Mouse (Mus musculus) colon, adult 2 months (tissue): ENCODE data around the gene Msln. TPM values are rescaled to one million over a fixed set of nuclear protein-coding genes. Genes with fewer than 3 reads are reported as not detected.

Experiments
- polyA plus RNA-seq: library from polyadenylated mRNA; depleted of rRNA; stranded (reverse); fragments of >200 nt; gene quantifications from 2 replicates; pipeline ENCODE4 v1.2.3, GENCODE M21; 2012; rRNA removed

Msln gene
- polyA plus RNA-seq, result 5.1 and 8.6 TPM in 2 replicates

DNA sequence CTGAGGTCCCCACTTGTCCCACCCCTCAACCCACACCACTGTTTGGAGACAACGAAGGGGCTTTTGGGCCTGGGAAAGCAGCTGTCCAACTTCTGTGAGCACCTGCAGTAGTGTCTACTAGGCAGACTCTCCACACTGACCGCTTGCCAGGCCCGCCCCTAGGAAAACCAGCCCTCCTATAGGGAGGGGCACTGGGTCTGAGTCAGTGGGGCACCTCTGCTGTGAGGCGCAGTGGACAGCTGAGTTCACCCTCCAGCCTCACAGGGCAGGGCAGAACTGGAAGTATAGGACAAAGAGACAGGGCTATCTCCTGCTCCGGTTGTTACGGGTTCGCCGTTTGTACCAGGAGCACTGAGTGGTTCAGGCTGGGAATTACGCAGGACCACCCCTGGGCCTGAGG is at the start of gene Msln:
TSS of gene Msln (minus strand) at position 138 of the 400 bp plus-strand sequence.

DNA sequence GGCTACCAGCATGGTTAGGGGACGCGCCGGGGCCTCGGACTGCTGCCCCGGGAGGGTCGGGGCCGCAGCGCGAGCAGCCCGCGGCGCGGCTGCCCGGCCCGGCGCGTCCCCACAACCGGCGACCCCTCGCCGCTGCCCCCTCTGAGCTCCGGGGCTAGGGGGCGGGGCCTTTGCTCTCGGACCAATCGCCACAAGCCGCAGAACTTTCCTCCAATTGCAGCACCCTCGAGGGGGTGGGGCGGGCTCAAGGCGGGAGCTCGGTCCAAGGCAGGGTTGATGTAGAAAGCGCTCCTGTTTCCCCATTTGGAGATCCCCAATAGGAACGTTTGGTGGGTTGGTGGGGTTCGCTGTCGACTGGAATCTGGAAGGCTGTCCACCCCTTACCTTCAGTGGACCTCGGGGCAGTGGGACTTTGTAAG is 42.8 kb upstream of the Msln start, which contains the start of gene Metrn:
TSS of gene Metrn (minus strand) at position 186 of the 419 bp plus-strand sequence.

DNA sequence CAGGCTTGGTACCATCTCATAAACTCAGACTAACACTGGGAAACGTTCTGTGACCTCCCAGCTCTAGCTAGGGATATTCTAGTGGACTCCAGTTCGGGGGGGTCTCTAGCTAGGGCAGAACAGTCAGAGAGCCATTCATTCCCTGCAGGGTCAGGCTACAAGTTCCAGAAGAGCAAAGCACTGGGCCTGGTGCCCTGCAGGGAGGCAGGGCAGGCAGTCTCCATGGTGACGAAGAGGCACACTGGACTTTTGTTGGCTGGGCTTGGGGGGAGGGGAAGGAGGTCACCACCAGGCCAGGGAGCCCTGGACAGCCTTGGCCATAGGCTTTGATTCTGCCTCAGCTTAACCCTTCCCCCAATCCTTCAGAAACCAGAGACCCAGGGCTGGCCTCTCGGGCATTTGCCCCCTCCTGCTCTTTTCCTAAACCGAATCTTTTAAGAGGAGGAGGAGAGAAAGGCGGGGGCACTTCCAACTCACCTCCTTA is 41.5 kb upstream of the Msln start, which contains the start of gene AC134908.4:
TSS of gene AC134908.4 (minus strand) at position 51 of the 484 bp plus-strand sequence.

DNA sequence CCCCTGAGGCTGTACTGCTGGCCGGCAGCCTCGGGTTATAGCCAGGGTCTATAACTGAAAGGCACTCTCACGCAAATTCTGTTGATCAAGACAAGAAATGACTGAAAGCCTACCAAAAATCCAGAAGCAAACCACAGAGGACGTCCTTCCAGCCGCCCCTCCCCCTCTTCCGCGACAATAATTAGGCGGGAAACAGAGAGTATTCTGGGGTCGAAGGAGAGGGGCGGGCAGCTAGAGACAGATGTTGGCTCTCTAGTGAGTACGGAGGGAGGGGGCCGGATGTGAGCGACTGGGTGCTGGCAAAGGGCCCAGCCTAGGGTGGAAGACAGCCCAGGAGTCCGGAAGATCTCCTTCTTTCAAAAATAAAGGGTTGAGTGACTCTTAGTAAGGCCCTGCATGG is 38.4 kb upstream of the Msln start, which contains the start of gene Fam173a:
TSS of gene Fam173a (minus strand) at position 287 of the 400 bp plus-strand sequence.

DNA sequence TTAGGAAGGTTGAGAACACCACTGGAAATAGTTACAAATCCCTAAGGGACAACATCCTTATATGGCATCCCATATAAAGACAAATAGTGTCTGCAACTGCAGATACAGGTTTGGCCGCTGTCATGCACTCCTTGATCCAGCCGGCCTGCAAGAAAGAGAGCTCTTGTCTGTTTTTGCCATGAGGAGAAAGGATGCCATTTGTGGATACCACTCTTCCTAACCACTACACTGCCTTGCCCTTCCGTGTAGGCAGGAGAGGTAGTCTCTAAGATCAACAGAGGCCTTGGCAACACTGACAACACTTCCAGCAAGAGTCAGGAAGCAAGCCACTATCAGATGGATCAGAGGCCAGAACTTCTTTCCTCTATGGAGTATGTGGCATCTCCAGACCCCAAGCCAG is 32.1 kb upstream of the Msln start, which contains the start of gene Ccdc78:
TSS of gene Ccdc78 (plus strand) at position 301 of the 400 bp plus-strand sequence.

DNA sequence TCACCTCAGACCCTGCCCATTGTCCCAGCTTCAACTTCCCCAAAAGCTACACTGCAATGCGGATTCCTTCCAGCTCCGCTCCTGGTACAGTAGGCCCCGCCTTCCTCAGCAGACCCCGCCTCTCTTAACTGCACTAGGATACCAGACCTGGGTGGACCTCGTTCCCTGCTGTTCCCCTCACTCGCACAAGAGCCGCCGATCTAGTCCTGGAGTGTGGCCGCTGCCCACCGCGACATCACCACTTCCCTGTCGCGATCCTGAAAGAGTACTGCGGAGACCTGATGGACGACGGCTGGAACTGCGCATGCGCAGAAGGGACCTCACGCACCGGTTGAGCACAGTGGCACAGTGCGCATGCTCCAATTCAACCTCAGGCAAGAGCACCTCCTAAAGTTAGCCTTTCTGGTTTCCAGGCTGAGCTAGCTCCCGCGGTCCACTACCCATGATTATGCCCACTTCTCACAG is 31.1 kb upstream of the Msln start, which contains the start of gene Haghl:
TSS of gene Haghl (minus strand) at position 393 of the 465 bp plus-strand sequence.

DNA sequence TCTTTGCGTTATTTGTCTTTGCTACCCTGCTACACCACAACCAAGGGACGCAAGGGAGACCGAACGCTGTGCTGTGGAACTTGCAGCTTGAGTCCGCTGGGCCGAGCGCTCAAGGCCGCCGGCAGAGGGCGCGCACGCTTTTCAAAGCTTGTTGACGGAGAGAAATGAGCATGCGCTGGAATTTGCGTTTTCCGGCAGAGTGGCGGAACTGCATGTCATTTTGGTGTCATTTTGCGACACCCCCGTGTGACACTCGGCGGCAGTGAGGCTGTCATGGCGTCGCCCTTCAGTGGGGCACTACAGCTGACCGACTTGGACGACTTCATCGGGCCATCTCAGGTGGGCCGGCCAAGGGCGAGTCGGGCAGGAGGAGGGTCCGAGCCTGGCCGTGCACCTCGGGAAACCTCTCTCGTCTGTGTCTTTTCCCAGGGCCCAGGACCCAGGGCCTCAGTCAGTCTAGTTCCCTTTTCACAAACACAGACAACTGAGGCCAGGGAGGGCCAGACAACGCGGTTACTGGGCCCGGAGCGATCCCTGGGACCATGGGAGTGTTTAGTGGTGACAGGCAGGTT is 19.5 kb upstream of the Msln start, which contains the start of gene Narfl:
TSS of gene Narfl (plus strand) at position 228 of the 572 bp plus-strand sequence.

DNA sequence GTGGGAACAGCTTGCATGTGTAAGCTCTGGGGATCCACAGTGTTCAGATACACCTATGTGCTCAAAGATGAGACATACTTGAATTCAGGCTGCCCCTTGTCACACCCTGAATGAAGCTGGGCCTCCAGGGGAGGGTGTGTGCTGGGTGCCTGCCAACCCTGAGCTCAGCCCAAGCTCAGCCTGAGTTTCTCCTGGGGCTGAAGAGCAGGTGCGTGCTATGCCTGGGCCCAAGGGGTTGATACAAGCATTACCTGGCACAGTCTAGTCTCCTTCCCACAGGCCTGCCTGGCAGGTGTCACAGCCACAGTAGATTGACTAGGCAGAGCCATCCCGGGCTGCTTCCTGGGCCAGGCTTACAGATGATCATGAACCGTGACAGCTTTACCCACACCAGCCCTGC is 18.4 kb downstream of the Msln start, which contains the start of gene Mslnl:
TSS of gene Mslnl (plus strand) at position 298 of the 400 bp plus-strand sequence.

DNA sequence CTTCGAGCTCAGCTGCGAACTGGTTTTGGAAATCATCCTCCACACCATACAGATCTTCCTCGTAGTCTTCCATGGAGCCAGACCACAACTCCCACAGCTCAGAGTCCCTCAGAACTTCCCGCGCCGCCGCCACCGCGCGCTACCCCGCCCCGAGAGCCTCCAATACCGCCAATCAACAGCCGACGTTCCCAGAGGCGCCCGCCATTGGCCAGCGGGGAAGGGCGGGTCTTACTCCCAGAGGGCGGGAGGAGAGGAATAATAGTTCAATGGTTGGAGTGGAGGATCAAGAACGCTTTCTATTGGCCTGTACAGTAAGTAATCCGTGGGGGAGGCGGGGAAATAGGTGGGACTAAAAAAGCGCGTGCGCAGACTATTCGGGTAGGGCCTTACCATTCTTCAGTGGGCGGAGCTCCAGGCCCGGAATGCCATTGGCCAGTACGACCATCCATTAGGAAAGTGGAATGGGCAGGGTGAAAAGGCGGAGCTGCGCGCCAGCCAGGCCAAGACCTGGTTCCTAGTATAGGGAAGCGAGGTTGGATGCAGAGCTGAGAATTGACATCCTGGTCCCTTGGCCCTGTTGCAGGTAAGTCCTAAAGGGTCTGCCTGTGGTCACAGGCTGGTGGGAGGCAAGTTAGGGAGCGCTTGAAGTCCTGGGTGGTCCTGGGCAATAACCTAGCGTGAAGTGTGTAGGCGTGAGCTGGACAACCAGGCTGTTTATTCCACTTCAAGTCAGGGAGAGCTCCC is 26.7 kb downstream of the Msln start, which contains the start of the genes Chtf18 and Rpusd1:
TSS of gene Chtf18 (minus strand) at position 155 of the 744 bp plus-strand sequence.
TSS of gene Rpusd1 (plus strand) at position 406 of the 744 bp plus-strand sequence.

DNA sequence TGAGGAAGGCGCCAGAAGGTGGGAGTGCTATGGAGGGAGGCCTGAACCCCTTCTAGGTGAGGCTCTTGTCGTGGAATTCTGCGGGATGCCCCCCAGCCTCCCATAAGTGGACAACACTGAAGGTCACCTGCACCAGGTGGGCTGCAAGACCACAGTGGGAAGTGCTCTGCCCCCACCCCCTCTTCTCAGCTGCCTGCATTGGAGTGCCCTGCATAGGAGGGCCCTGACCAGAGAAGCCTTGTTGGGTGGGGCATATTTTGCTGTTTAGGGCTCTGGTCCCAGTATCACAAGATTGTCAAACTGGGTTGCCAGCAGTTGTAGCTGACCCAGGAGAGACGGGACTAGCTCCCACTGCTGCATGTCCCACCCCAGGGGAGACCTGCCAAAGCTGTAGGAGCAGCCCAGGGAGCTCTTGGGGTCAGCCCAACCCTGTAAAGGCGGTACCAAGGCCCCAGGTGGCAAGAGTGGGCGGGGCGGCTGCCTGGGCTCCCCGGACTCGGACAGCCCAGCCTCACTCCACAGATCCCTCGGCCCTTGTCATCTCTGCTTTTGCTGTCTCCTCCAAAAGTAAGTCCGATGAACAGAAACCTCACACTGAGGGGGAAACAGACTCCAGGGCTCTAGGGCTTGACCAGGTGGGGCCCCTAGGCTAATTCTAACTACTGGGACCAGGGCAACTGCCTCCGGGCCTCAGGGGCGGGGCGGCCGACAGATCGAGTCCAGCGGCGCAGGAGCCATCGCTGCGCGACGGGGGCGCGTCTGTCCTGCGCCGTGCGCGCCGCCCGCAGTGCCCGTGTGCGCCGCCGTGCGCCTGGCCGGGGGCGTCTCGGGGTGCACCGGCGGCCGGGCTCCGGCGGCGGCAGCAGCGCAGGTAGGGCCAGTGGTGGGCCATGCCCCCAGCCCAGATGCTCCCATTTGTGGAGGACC is 37.2 kb downstream of the Msln start, which contains the start of gene Gng13:
TSS of gene Gng13 (plus strand) at position 461 of the 927 bp plus-strand sequence.

Other genes with a start within 250 kb of the Msln start
- gene Sox8, start 183.7 kb downstream of the Msln start, polyA plus RNA-seq, result 1.0 and 1.8 TPM in 2 replicates
- 20.6 and 23.5 TPM in 2 replicates for gene Lmf1, start 175.3 kb downstream of the Msln start, polyA plus RNA-seq
- gene Gng13, start 37.2 kb downstream of the Msln start, polyA plus RNA-seq, result 0.17 and 0.48 TPM in 2 replicates
- 9.4 and 10.7 TPM in 2 replicates for gene Chtf18, start 27.0 kb downstream of the Msln start, polyA plus RNA-seq
- gene Rpusd1, start 26.7 kb downstream of the Msln start, polyA plus RNA-seq, result 37.3 and 40.1 TPM in 2 replicates
- gene Mslnl, start 18.3 kb downstream of the Msln start, polyA plus RNA-seq, result 0.59 and 0.60 TPM in 2 replicates
- gene Narfl, start 19.4 kb upstream of the Msln start, polyA plus RNA-seq, result 23.0 and 24.0 TPM in 2 replicates
- 42.7 and 47.9 TPM in 2 replicates for gene Haghl, start 31.3 kb upstream of the Msln start, polyA plus RNA-seq
- gene Ccdc78, start 32.2 kb upstream of the Msln start, polyA plus RNA-seq, result not detected in 2 replicates
- gene Fam173a, start 38.5 kb upstream of the Msln start, polyA plus RNA-seq, result 140 and 190 TPM in 2 replicates
- 0.90 and 1.5 TPM in 2 replicates for gene AC134908.4, start 41.3 kb upstream of the Msln start, polyA plus RNA-seq
- 30.8 and 45.3 TPM in 2 replicates for gene Metrn, start 42.8 kb upstream of the Msln start, polyA plus RNA-seq
- 6.1 and 6.7 TPM in 2 replicates for gene Fbxl16, start 54.7 kb upstream of the Msln start, polyA plus RNA-seq
- 41.6 and 47.1 TPM in 2 replicates for gene Wdr24, start 69.2 kb upstream of the Msln start, polyA plus RNA-seq
- 61.3 and 67.4 TPM in 2 replicates for gene Jmjd8, start 74.5 kb upstream of the Msln start, polyA plus RNA-seq
- 184 and 196 TPM in 2 replicates for gene Stub1, start 79.0 kb upstream of the Msln start, polyA plus RNA-seq
- gene Rhbdl1, start 82.9 kb upstream of the Msln start, polyA plus RNA-seq, result 20.1 and 27.0 TPM in 2 replicates
- 87.9 and 110 TPM in 2 replicates for gene Gm20683, start 87.4 kb upstream of the Msln start, polyA plus RNA-seq
- 134 and 145 TPM in 2 replicates for gene Rhot2, start 90.5 kb upstream of the Msln start, polyA plus RNA-seq
- gene Wdr90, start 107.1 kb upstream of the Msln start, polyA plus RNA-seq, result 31.9 and 49.4 TPM in 2 replicates
- gene Mcrip2, start 114.4 kb upstream of the Msln start, polyA plus RNA-seq, result 146 and 175 TPM in 2 replicates
- 300 and 336 TPM in 2 replicates for gene Mettl26, start 120.7 kb upstream of the Msln start, polyA plus RNA-seq
- 1.6 and 2.1 TPM in 2 replicates for gene Wfikkn1, start 126.5 kb upstream of the Msln start, polyA plus RNA-seq
- gene Rab40c, start 165.3 kb upstream of the Msln start, polyA plus RNA-seq, result 53.2 and 56.8 TPM in 2 replicates
- gene Pigq, start 190.6 kb upstream of the Msln start, polyA plus RNA-seq, result 111 and 122 TPM in 2 replicates
- gene Nhlrc4, start 190.6 kb upstream of the Msln start, polyA plus RNA-seq, result not detected in 2 replicates
- 0.10 TPM in 1 of 2 replicates, not detected in the other for gene A930017K11Rik, start 198.2 kb upstream of the Msln start, polyA plus RNA-seq
- 50.6 and 50.9 TPM in 2 replicates for gene Capn15, start 231.4 kb upstream of the Msln start, polyA plus RNA-seq